Mouse (Mus musculus) adrenal gland (tissue): Measurements from ENCODE around the gene Lhx3.

Experiments
- intact Hi-C: fragments of 180-260 bp; cut with DNase I; formaldehyde crosslinking; loops from one replicate; pipeline ENCODE4 v1.15.1; 2025
- long read RNA-seq, 2 experiments: library from polyadenylated mRNA; unstranded; transcript quantifications; one replicate each; pipeline ENCODE4 v2.0.0; 2020; ENCODE audit warnings: borderline replicate concordance in 1 of 2; ENCODE audit not compliant: insufficient replicate concordance in 1 of 2

Lhx3 gene
- long read RNA-seq, experiment 1, partial matches to known transcripts: 5 of 8 reads
- long read RNA-seq, experiment 1, other reads (novel, unspliced or antisense): 0 of 8 reads
- long read RNA-seq, experiment 2, partial matches to known transcripts: 1 of 1 reads
- long read RNA-seq, experiment 2, other reads (novel, unspliced or antisense): 0 of 1 reads

- intact Hi-C loops: no loop called here
Observed at GRCm38 (mm10) chr2:26208126-26208789, at the start of gene Lhx3. Gene Lhx3, minus strand, starts transcription at chr2:26208289.

- intact Hi-C loops: no loop called here
Observed at GRCm38 (mm10) chr2:26257315-26258096, 49.4 kb upstream of the Lhx3 start.

- intact Hi-C loops: no loop called here
Observed at GRCm38 (mm10) chr2:26254816-26255215, 46.7 kb upstream of the Lhx3 start.

GRCm38 (mm10) chr2:26252514-26253206 lies 44.6 kb upstream of the Lhx3 start:
- intact Hi-C loops: no loop called here

- intact Hi-C loops: no loop called here
Observed at GRCm38 (mm10) chr2:26247531-26247930, 39.4 kb upstream of the Lhx3 start.

- intact Hi-C loops: no loop called here
Observed at GRCm38 (mm10) chr2:26240841-26241240, 32.8 kb upstream of the Lhx3 start.

GRCm38 (mm10) chr2:26240330-26240729 lies 32.2 kb upstream of the Lhx3 start:
- intact Hi-C loops: no loop called here

- intact Hi-C loops: no loop called here
Observed at GRCm38 (mm10) chr2:26237290-26237782, 29.2 kb upstream of the Lhx3 start, which contains the start of gene Qsox2. Gene Qsox2, minus strand, starts transcription at chr2:26237525.

GRCm38 (mm10) chr2:26236681-26237289 lies 28.7 kb upstream of the Lhx3 start:
- intact Hi-C loops: no loop called here

GRCm38 (mm10) chr2:26234771-26235170 lies 26.7 kb upstream of the Lhx3 start:
- intact Hi-C loops: loop anchor here (5.0 kb wide), 1 partner anchor 38 kb away; no protein-coding TSS in a partner anchor

GRCm38 (mm10) chr2:26234253-26234652 lies 26.2 kb upstream of the Lhx3 start:
- intact Hi-C loops: loop anchor here (5.0 kb wide), 1 partner anchor 38 kb away; no protein-coding TSS in a partner anchor

- intact Hi-C loops: loop anchor here (5.0 kb wide), 1 partner anchor 41 kb away; no protein-coding TSS in a partner anchor
Observed at GRCm38 (mm10) chr2:26231366-26231765, 23.3 kb upstream of the Lhx3 start.

- intact Hi-C loops: loop anchor here (5.0 kb wide), 1 partner anchor 42 kb away; no protein-coding TSS in a partner anchor
Observed at GRCm38 (mm10) chr2:26230253-26230652, 22.2 kb upstream of the Lhx3 start.

- intact Hi-C loops: loop anchor here (5.0 kb wide), 2 partner anchors 40 to 75 kb away; no protein-coding TSS in a partner anchor
Observed at GRCm38 (mm10) chr2:26227788-26228187, 19.7 kb upstream of the Lhx3 start.

GRCm38 (mm10) chr2:26225242-26225641 lies 17.2 kb upstream of the Lhx3 start:
- intact Hi-C loops: loop anchor here (5.0 kb wide), 2 partner anchors 38 to 73 kb away; no protein-coding TSS in a partner anchor

- intact Hi-C loops: no loop called here
Observed at GRCm38 (mm10) chr2:26223961-26224360, 15.9 kb upstream of the Lhx3 start.

GRCm38 (mm10) chr2:26214526-26214925 lies 6.4 kb upstream of the Lhx3 start:
- intact Hi-C loops: no loop called here

GRCm38 (mm10) chr2:26209566-26209965 lies 1.5 kb upstream of the Lhx3 start:
- intact Hi-C loops: no loop called here

- intact Hi-C loops: no loop called here
Observed at GRCm38 (mm10) chr2:26207559-26207958, 530 bp downstream of the Lhx3 start.

GRCm38 (mm10) chr2:26205761-26206160 lies 2.3 kb downstream of the Lhx3 start:
- intact Hi-C loops: no loop called here

GRCm38 (mm10) chr2:26205126-26205525 lies 3.0 kb downstream of the Lhx3 start:
- intact Hi-C loops: no loop called here
